Mouse (Mus musculus) gastrocnemius, postnatal 25 days (tissue): ENCODE measurements around the gene Haus2. TPM values are rescaled to one million over a fixed set of nuclear protein-coding genes. Genes with fewer than 3 reads are reported as not detected.
"Not testable (repeated sequence)": the region's sequence is repeated elsewhere in the genome, so short reads cannot be mapped to it uniquely, and the experiment has no call there.

Experiments used
- DNase-seq: peaks from one replicate; pipeline ENCODE4 v3.0.0; 2022
- long read RNA-seq, 2 experiments: library from polyadenylated mRNA; stranded (forward); transcript quantifications; one replicate each; pipeline ENCODE4 v2.0.0; 2021
- total RNA-seq, 2 experiments: library from RNA; stranded (reverse); gene quantifications; 1 replicate in 1 of 2; 2 replicates in 1 of 2; pipeline ENCODE4 v1.2.3; 2021

Gene Haus2
- 1 to 10 TPM; 6.4 to 6.5 TPM for total RNA-seq
- long read RNA-seq, experiment 1, partial matches to known transcripts, result 0 of 2 reads
- long read RNA-seq, experiment 1, other reads (novel, unspliced or antisense), result 0 of 2 reads
- long read RNA-seq, experiment 2, partial matches to known transcripts, result 0 of 4 reads
- long read RNA-seq, experiment 2, other reads (novel, unspliced or antisense), result 0 of 4 reads

DNA sequence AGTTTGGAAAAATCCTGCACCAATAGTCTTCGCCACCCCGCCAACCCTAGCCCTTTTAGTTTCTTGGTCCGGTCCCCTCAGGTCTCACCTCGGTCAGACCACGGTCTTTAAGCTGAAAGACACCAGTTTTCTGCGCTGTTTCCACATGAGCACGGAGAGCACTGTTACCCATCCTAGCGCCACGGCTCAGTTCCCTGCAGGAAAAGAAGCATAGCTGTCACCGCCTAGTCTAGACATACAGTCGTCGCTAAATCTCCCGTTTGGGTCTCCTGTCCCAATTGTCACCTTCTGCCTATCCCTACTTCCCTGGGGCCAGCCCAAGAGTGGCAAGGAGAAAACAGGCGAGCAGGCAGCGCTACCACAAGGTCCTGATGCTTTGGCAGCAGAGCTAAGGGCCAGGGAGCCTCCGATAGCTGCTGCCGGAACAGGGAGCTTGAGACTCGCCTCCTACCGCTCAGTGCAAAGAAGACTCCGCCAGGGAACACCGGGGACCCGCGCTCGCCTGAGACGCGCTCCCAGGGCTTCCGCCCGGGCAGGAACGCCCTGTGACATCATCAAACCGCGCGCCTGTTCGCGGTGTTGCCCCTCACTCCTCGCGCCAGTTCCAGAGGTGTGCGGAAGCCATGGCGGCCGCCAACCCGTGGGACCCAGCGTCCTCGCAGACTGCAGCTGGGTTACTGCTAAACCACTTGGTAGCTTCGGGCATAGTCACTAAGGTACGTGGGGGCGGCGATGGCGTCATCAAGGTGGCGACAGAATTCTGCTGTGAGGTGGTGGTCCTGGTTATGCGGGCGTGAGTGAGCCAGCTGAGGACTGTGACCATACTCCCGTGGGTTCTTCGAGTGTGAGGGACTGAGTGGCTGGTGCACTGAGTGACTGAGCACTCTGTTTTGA, at the start of gene Haus2, which contains the start of gene Lrrc57:
TSS of gene Haus2 (plus strand) at position 554 of the 894 bp plus-strand sequence.
TSS of gene Lrrc57 (minus strand) at position 691 of the 894 bp plus-strand sequence.
- DNase-seq, result peak; percentile 87

- no peak for DNase-seq
Measured at GRCm38 (mm10) chr2:120561524-120561923, 47.7 kb upstream of the Haus2 start.

DNA sequence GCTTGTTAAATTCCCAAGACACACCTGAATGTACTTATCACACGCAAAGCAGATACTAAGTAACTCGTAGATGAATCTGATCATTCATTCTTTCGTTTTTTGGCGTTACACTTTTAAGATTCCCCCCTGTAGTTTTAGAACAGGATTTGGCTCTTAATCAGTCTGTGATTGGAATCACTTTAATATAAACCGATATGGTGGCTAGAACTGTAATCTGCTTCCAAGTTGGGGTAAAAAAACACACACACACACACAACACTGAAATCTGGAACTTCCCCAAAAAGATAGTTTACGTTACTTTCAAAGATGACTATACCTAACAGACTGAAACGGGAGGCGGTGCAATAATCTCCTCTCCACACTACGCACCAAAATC, 46.3 kb upstream of the Haus2 start:
- no peak for DNase-seq

GRCm38 (mm10) chr2:120563235-120563990, 45.8 kb upstream of the Haus2 start, which contains the start of gene Zfp106:
Gene Zfp106, minus strand, starts transcription at chr2:120563843.
- DNase-seq, result peak; percentile 83

- not testable (repeated sequence) for DNase-seq
Measured at GRCm38 (mm10) chr2:120564548-120565188, 44.5 kb upstream of the Haus2 start.

DNA sequence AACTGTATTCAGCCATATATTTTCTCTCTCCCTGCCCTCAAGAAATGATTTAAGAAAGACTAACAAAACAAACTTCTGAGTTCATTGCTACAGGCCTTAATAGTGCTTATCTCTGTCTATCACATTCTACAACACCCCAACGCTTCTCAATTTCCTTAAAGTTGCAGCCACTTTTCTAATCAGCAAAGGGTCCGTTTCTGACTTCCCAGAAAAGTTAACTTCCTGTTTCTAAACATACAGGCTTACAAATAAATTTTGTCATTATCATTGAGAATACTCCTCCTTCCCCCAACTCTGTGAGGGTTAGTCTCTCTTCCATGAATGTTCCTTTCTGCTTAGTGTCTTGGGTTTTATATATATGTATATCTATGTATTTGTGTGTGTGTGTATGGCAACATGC, 43.8 kb upstream of the Haus2 start:
- DNase-seq, result no peak

GRCm38 (mm10) chr2:120566886-120567797, 42.0 kb upstream of the Haus2 start, which contains the start of gene Snap23:
Gene Snap23, plus strand, starts transcription at chr2:120567671.
- DNase-seq, result peak; percentile 97

DNA sequence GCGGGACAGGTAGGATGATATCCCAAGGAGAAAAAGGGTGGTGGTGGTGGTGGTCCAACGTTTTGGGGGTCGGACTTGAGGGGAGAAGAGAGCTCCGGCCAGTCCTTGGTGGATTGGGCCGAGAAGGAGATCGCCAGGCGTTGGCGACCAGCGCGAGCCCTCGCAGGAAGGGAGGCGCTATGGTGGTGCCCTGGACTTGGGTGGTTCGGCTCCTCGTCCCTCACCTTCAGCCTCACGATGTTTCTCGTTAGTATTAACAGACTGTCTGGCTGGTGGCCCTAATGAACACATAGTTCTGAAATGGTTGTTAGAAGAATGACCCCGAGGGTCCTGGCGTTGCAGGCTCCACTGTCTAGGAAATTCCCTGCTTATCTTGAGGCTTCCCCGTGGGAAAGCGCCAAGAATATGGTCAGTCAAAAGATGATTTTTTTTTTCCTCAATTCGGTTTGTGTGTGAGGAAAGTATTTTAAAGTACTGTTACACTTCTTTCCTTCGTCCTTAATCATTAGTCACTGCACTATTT, 41.3 kb upstream of the Haus2 start:
- no peak for DNase-seq

DNA sequence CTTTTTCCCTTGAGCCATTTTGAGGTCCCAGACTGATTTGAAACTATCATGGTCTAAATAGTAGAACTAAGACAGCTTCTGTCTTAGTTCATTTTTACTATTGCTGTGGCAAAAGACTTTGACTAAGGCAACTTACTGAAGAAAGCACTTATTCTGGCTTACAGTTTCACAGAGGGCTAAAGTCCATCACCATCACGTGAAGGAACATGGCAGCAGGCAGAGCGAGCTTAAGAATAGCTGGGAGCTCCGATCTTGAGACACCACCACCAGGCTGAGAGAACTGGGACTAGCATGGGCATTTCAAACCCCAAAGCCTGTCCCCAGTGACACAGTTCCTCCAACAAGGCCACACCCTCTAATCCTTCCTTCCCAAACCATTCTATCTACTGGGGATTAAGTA, 38.1 kb upstream of the Haus2 start:
- no peak for DNase-seq

DNA sequence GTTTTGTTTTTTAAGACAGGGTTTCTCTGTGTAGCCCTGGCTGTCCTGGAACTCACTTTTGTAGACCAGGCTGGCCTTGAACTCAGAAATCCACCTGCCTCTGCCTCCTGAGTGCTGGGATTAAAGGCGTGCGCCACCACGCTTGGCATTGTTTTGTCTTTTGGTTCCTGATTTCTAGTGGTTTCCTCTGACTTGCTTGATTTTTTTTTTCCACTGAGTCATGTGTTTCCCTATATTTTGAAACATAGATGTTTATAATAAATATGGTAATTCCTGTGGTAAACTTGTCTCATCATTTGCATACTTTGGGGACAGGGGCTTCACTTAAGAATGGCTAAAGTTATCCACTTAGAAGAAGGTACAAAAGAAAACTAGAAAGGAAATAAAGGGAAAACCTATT, 37.0 kb upstream of the Haus2 start:
- not testable (repeated sequence) for DNase-seq

DNA sequence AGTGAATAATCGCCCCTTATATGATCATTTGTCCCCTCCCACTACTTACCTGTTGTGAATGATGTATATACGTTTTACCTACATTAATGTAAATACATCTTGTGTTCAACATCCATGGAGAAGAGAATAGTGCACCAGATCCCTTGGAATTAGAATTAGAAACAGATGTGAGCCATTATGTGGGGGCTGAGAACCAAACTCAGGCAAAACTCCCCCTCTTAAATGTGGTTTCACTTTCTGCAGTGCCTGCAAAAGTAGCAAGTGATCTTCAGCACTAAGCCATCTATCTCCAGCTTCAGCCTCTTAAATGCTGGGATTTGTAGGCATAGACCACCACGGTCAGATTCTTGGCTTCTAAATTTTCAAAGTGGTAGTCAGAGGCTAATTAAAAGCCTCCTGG, 34.1 kb upstream of the Haus2 start:
- no peak for DNase-seq

DNA sequence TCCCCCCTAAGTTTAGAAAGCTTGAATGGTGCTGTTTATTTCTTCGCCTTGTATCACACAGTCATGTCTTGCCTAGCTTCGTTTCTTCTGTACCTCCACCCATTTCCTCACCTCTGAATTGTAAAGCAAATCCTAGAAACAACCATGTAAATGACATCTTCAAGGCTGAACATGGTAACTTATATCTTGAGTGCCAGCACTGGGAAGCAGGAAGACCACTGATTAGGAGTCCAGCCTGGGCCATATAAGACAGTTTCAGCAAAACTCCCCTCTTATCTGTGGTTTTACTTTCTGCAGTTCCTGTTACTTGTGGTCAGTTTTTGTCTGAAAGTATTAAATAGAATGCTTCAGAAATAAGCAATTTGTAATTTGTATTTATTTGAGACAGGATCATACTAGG, 33.2 kb upstream of the Haus2 start:
- DNase-seq, result no peak

DNA sequence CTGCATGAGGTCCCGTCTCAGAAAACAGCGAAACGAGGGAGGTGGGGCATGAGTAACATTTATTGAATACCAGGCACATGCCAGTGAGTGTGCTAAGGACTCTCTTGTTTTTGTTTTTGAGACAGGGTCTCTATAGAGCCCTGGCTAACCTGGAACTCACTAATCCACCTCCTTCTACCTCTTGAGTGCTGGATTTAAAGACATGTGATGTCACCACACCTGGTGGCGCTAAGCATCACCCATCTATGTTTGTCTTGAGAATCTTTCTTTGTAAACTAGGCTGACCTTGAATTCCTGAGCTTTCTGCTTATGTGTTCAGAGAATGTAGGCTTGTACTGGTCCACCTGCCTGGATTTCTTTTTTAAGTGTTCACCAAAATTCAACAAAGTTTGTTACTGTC, 31.4 kb upstream of the Haus2 start:
- no peak for DNase-seq

- DNase-seq, result no peak
Measured at GRCm38 (mm10) chr2:120578286-120578685, 30.9 kb upstream of the Haus2 start.

DNA sequence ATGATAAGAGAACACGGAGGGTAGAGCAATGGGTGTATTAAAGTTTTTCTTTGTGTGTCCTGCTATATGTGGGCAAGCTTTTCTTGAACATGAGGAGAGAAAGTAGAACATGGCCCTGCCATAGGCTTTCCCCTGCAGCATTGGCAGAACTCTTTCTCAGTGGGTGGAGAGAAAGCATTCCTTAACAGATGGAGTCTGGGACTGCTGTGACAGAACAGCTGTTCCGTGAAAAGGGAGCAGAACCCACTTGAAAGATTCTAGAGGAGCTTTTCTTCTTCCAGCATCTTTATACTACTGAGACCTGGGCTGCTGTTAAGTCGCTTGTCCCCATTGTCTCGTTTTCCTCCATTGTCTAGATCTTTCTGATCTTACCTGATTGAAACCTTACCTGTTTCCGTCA, 19.4 kb upstream of the Haus2 start:
- DNase-seq, result no peak

- no peak for DNase-seq
Measured at GRCm38 (mm10) chr2:120592227-120592626, 17.0 kb upstream of the Haus2 start.

GRCm38 (mm10) chr2:120597734-120598133, 11.4 kb upstream of the Haus2 start:
- no peak for DNase-seq

GRCm38 (mm10) chr2:120599506-120599905, 9.7 kb upstream of the Haus2 start:
- DNase-seq, result no peak

- no peak for DNase-seq
Measured at GRCm38 (mm10) chr2:120606021-120606690, 3.0 kb upstream of the Haus2 start.
